Mouse (Mus musculus) naive thymus-derived CD4-positive, alpha-beta T cell, adult 2 months (primary cell): ENCODE data around the gene Cyp26b1.

Experiments
- DNase-seq: peaks from one replicate; pipeline ENCODE4 v3.0.0-alpha.2; 2011; ENCODE audit warnings: low read depth

Cyp26b1 gene

GRCm38 (mm10) chr6:84587471-84588101 lies 6.1 kb downstream of the Cyp26b1 start:
- DNase-seq: peak; percentile 26

DNA sequence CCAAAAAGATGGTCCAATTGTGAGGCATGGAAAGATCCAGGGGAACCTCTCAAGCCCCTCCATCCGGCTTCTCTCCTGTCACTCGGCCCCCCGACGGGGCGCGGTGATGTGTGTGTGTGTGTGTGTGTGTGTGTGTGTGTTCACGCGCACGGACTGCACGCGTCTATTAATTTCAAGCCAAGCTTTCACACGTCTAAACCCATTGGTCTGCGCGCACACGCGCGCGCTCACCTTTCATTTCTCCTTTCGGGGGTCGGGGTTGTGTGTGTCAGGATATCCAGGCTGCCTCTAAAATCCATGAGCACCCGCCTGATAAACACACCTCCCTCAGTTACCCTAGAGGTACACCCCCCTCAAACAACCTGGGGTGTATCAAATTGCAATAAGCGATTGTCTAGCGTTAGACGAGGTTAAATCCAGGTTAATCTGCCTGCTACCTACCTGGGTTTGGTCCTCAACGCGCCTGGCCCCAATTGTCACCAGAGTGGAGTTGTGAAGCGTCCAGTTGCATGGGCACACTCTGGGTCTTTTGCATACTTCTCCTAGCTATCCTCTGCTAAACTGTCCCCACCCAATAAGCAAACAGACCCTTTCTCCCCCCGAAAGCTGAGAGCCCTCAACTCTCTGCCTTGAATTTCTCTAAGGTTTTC lies 7.0 kb downstream of the Cyp26b1 start:
- DNase-seq: no peak

DNA sequence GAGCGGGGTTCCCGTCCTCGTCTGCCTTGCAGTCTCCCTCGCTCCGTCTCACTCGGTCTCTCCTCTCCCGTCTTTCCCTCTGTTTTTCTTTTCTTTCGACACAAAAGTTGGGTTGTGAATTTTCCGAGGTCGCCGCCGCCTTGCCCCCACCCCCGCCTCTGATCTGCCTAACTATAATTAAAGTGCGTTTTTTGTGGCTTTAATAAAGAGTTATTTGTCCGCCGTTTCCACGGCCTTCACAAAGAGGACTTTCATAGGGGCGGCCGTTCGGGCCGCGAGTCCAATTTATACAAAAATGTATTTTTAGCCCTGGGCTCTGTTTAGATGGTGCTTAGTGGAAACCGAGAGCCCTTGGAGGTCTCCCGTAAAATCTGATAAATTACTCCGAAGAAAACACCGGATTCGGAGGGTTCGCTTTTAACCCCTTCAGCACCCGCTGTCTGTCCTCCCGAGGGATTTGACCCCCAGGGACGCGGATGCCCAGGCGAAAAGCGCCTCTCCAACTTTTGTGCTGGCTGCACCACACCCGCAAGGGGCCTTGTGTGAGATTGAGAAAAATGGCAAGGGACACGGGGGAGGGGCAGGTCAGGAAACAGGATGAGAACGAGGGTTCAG lies 7.9 kb downstream of the Cyp26b1 start:
- DNase-seq: no peak

GRCm38 (mm10) chr6:84584783-84585685 lies 8.7 kb downstream of the Cyp26b1 start:
- DNase-seq: no peak

DNA sequence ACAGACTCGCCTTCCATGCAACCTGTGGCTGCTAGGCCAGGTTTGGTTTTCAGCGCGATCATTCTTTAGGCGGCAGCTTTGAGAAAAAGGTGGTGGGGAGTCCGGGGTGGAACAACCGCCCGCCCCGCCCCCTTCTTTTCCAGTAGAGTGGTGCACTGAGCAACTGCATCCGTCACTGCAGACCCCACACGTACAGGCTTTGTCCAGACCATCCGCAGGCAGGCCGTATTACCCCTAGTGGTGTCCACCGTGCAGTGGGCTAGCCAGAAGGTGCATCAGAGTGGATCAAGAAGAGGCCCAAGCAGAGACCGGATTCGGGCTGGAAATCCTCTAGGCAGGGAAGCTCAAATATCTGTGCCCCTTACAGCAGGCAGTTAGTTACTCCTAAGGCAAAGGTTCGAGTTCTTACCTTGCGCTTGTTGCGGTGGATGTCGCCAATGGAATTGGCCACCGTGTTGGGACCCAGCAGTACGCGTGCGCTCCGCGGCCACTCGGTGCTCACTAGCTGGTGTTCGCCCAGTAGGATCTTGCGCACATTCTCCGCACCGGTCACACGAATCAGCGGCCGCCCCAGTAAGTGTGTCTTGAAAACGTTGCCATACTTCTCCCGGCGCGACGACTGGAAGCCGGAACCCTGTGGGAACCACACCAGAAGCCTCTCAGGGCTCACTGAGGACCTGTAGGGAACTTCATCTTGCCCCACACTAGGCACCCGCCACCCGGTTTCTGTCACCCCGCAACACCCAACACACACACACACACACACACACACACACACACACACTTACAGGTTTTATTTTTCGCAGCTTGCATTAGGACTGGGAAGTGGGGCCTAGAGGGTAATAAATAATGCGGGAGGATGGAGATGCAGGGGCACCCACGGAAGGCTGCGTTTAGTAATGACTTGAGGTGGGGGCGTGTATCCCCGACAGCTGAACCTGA lies 9.6 kb downstream of the Cyp26b1 start:
- DNase-seq: no peak

- peak; percentile 19 for DNase-seq
Measured at GRCm38 (mm10) chr6:84583371-84583770, 10.3 kb downstream of the Cyp26b1 start.

DNA sequence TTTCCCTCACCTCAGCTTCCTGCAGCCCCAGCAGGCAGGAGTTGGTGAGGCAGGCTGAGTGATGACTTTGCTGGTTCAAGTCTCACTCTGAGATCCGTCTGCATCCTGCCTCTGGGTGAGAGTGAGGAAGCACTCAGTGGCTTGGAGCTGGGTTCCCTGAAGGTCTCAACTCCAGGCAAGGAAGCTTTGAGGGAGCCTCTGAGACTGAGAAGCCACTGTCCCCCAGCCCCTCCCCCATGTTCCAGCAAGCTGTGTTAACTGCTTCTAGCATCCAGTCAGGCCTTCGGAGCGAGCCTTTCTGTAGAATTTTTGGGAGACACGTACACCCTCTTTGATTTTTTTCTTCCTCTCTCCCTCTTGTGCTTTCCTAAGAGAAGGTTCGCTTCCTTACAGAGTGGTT lies 10.9 kb downstream of the Cyp26b1 start:
- no peak for DNase-seq

- no peak for DNase-seq
Measured at GRCm38 (mm10) chr6:84581833-84582445, 11.8 kb downstream of the Cyp26b1 start.

- no peak for DNase-seq
Measured at GRCm38 (mm10) chr6:84580979-84581832, 12.5 kb downstream of the Cyp26b1 start.

- no peak for DNase-seq
Measured at GRCm38 (mm10) chr6:84579508-84579907, 14.2 kb downstream of the Cyp26b1 start.

DNA sequence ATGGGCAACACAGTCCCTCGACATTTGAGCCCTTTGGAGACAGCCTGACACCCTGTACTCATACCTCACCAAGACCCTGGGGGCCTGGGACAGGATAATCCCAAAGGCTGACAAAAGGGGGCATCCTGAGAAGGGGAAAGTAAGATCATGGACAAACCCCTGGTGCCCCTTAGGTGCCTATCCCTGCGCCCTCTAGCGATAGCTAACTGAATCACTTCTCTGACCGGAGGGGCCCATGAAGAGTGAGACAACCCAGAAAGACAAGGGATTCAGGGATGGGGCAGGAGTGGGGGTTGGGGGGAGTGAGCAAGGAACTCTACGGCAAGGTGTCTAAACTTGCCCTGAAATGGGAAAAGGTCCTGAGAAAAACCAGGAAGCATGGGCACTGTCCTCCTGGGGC lies 14.8 kb downstream of the Cyp26b1 start:
- DNase-seq: peak; percentile 33

GRCm38 (mm10) chr6:84577898-84578297 lies 15.8 kb downstream of the Cyp26b1 start:
- DNase-seq: no peak

GRCm38 (mm10) chr6:84573905-84574660 lies 19.6 kb downstream of the Cyp26b1 start:
- no peak for DNase-seq

DNA sequence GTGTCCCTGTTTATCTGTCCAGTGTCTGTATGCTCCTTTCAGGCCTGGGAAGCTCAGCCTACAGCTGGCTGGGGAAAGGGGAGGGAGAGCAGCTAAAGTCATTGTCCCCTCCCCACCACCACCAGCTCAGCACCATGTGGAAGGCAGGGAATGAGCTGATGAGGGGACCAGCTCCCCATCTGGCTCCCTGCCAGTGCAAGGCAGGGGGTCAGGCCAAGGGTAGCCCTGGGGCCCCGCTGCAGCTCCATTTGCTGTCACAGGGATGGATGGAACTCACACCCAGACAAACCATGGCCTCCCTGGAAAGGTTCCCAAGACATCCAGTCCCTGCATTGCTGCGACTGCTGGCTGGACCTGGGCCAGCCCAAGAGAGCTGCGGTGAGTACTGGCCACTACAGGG lies 23.7 kb downstream of the Cyp26b1 start:
- no peak for DNase-seq

DNA sequence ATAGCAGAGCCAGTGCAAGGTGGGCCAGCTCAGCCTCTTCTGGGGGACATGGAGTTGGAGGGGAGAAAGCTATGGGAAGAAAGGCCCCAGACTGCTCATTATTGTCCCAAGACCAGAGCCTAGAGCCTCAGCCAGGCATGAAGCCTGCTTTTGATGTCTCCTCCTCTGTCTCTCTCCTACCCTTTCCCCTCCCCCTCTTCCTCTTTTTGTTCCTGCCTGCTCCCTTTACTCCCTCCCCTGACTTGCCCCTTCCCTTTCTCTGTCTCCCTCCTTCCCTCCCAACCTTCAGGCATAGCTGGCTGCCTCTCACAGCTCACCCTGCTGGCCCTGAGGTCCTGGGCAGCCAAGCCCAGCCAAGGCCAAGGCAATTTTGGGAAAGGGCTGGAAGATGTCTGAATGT lies 24.1 kb downstream of the Cyp26b1 start:
- DNase-seq: no peak

- no peak for DNase-seq
Measured at GRCm38 (mm10) chr6:84568880-84569279, 24.8 kb downstream of the Cyp26b1 start.

DNA sequence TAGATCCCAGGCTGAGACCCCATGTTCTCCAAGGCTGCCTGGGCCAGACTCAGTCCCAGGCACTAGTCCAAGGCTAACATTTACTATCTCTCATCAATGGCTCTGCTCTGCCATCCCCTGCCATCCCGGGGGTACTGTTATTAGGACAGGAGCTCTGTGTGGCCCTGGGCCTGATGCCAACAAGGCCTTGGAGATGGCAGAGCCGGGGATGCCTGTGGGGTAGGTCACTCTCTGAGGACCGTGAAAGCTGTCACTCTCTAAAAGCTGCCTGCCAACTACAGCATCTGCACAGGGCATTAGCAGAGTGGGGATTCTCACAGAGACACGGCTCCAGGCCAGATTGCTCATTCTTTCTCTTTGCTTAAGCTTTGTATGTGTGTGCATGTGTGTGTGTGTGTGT lies 26.0 kb downstream of the Cyp26b1 start:
- DNase-seq: no peak

DNA sequence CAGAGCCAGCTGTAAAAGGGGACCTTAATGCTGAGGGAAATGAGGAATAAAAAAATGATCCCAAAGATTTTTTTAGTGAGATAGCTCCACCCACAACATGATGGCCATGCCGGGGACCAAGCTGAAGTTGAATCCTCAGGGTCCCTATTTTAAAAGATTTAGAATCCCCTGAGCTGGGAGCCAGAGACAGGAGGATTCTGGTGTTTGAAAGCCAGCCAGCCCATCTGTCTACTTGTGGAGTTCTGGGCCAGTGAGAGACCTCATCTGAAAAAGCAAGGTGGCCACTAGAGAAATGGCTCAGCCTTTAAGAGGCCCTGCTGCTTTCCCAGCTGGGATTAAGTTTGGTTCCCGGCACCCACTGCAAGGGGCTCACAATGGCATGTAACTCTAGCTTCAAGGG lies 26.9 kb downstream of the Cyp26b1 start:
- no peak for DNase-seq

- DNase-seq: no peak
Measured at GRCm38 (mm10) chr6:84565245-84565644, 28.5 kb downstream of the Cyp26b1 start.
